Mouse (Mus musculus) heart, embryonic 10.5 days (tissue): Measurements from ENCODE around the gene Tubal3. TPM values are rescaled to one million over a fixed set of nuclear protein-coding genes. Genes with fewer than 3 reads are reported as not detected.

ENCODE experiments used
- DNase-seq: peaks from one replicate; pipeline ENCODE4 v3.0.0-alpha.2; 2017; ENCODE audit warnings: low spot score
- H3K27ac ChIP-seq: fragments of 300-500 bp; sonication (generic); 2 replicates; pipeline ENCODE4 v1.5.1; 2016; ENCODE audit warnings: mild to moderate bottlenecking
- H3K27me3 ChIP-seq: fragments of 300-500 bp; sonication (generic); 2 replicates; pipeline ENCODE4 v1.6.1; 2016; ENCODE audit warnings: mild to moderate bottlenecking; ENCODE audit not compliant: poor library complexity, insufficient read depth, severe bottlenecking
- H3K36me3 ChIP-seq: fragments of 300-500 bp; sonication (generic); 2 replicates; pipeline ENCODE4 v1.6.1; 2016; ENCODE audit warnings: mild to moderate bottlenecking, moderate library complexity
- H3K4me1 ChIP-seq: fragments of 300-500 bp; sonication (generic); 2 replicates; pipeline ENCODE4 v1.6.1; 2016; ENCODE audit warnings: mild to moderate bottlenecking
- H3K4me3 ChIP-seq: fragments of 300-500 bp; sonication (generic); 2 replicates; pipeline ENCODE4 v1.5.1; 2016; ENCODE audit warnings: mild to moderate bottlenecking, moderate library complexity
- H3K9me3 ChIP-seq: fragments of 300-500 bp; sonication (generic); 2 replicates; pipeline ENCODE4 v1.6.1; 2016; ENCODE audit warnings: mild to moderate bottlenecking, moderate library complexity
- WGBS: fragments of 180-500 bp; shearing (Covaris S2); methylation state at CpG from one replicate; pipeline ENCODE4 v1.1.7; 2016; 5-methylcytosine and 5-hydroxymethylcytosine counted together
- microRNA-seq: library from miRNA; unstranded; fragments of <30 nt; microRNA quantifications from one replicate; pipeline ENCODE4, GENCODE M21; 2017
- polyA plus RNA-seq: library from polyadenylated mRNA; unstranded; fragments of >200 nt; fragmentation: Nextera tagmentation; extraction: Ambion mirVana; gene quantifications from 2 replicates; pipeline ENCODE4 v1.2.1, GENCODE M21; 2016

Gene Tubal3
- polyA plus RNA-seq, 1 experiment from 2014 or later: not detected

- H3K4me1 ChIP-seq: no peaks in the 10 kb centered on the region
- 67% methylated on average over 2 of the region's 2 CpGs for WGBS
- H3K27me3 ChIP-seq: no peaks in the 10 kb centered on the region
- DNase-seq: no peak
- no peaks in the 10 kb centered on the region for H3K9me3 ChIP-seq
- no peak within 1 kb of the TSS for H3K4me3 ChIP-seq
- H3K36me3 ChIP-seq: no peaks in the 10 kb centered on the region
- H3K27ac ChIP-seq: no peak within 1 kb of the TSS
Observed at GRCm38 (mm10) chr13:3945249-3945648, 27.2 kb downstream of the Tubal3 start, which contains the start of gene Ucn3. Gene Ucn3 (minus strand): TSS chr13:3945349.

GRCm38 (mm10) chr13:3947267-3947666 lies 29.2 kb downstream of the Tubal3 start:
- Histone ChIP-seq H3K4me3 (no peak overlapping the region), H3K36me3 (no peaks in the 10 kb centered on the region), H3K4me1 (no peaks in the 10 kb centered on the region), H3K27me3 (no peaks in the 10 kb centered on the region), H3K9me3 (no peaks in the 10 kb centered on the region), H3K27ac (no peak overlapping the region)
- 83% methylated on average over 4 of the region's 4 CpGs for WGBS
- DNase-seq: no peak

GRCm38 (mm10) chr13:3949477-3949876 lies 31.4 kb downstream of the Tubal3 start:
- no peaks in the 10 kb centered on the region for H3K9me3 ChIP-seq
- WGBS: 81% methylated on average over 4 of the region's 4 CpGs
- no peak overlapping the region for H3K4me3 ChIP-seq
- H3K36me3 ChIP-seq: no peaks in the 10 kb centered on the region
- no peak overlapping the region for H3K27ac ChIP-seq
- H3K4me1 ChIP-seq: no peaks in the 10 kb centered on the region
- H3K27me3 ChIP-seq: no peaks in the 10 kb centered on the region
- DNase-seq: no peak

DNA sequence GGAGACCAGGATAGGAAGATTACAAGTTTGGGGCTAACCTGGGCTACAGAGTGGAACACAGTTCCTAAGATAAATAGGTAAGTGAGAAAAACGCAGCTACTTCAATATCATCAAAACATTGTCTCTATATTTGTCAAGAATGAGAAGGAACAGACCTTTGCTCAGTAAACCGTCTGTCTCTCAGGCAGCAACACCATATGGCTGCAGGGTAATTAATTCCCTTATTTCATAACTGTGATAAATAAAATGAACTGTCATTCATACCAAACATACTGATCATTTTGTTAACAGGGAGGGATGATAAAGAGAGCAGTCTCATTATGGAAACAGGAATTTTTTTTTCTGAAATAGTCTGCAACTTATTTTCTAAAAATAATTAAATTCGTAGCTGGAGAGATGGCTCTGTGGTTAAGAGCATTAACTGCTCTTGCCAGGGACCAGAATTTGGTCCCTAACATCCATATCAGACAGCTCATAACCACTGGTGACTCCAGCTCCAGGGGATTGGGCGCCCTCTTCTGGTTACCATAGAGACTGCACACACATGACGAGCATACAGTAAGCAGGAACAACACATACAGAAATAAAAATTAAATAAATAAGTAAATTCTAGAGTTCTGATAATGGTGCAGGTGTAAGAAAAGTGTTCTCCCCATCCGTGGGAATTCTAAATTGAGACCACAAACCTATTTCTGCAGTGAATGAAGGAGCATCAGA lies 33.3 kb downstream of the Tubal3 start:
- Histone ChIP-seq H3K4me3 (no peak overlapping the region), H3K4me1 (no peaks in the 10 kb centered on the region), H3K9me3 (no peaks in the 10 kb centered on the region), H3K36me3 (no peaks in the 10 kb centered on the region), H3K27ac (no peak overlapping the region), H3K27me3 (no peaks in the 10 kb centered on the region)
- 75% methylated on average over 6 of the region's 6 CpGs for WGBS
- no peak for DNase-seq

DNA sequence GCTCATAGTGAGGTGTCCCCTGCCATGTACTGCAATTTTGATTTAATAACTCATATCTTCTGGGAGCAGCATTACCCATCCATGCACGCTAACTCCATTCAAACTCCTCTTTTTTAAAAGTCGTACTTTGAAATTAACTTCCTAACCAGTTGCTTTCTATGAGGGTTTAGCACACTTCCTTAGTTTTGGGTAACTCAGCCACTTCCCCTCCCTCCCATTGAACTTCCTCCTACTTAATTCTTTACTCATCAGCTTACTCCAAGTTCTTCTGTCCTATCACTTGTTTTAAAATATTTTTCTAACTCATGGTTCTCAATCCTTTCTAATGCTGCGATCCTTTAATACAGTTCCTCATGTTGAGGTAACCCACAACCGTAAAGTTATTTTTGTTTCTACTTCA lies 50.8 kb downstream of the Tubal3 start:
- H3K27ac ChIP-seq: no peak overlapping the region
- 84% methylated on average over 4 of the region's 4 CpGs for WGBS
- no peaks in the 10 kb centered on the region for H3K27me3 ChIP-seq

More for the DNA sequence above, 50.8 kb downstream of the Tubal3 start:
- H3K4me3 ChIP-seq: no peak overlapping the region
- no peaks in the 10 kb centered on the region for H3K36me3 ChIP-seq
- DNase-seq: no peak
- no peaks in the 10 kb centered on the region for H3K4me1 ChIP-seq
- no peaks in the 10 kb centered on the region for H3K9me3 ChIP-seq

Small RNA genes lying within 50 kb of the gene (microRNA-seq; reads per million reads assigned to microRNA genes)
- gene Gm22460: not detected

Other genes with a start within 250 kb of the Tubal3 start
- not detected in 2 replicates for gene Calml3, start 114.0 kb upstream of the Tubal3 start, polyA plus RNA-seq
- gene Calm4, start 80.5 kb upstream of the Tubal3 start, polyA plus RNA-seq: not detected in 2 replicates
- gene Calm5, start 64.1 kb upstream of the Tubal3 start, polyA plus RNA-seq: not detected in 2 replicates
- 53.7 and 72.9 TPM in 2 replicates for gene Net1, start 54 bp upstream of the Tubal3 start, polyA plus RNA-seq
- not detected in 2 replicates for gene Ucn3, start 27.1 kb downstream of the Tubal3 start, polyA plus RNA-seq
- 0.92 and 2.0 TPM in 2 replicates for gene Akr1c14, start 130.7 kb downstream of the Tubal3 start, polyA plus RNA-seq
- 0.11 TPM in 1 of 2 replicates, not detected in the other for gene Akr1c18, start 232.4 kb downstream of the Tubal3 start, polyA plus RNA-seq